Mouse (Mus musculus) CD8-positive naive resting alpha-beta T cell, adult 2 months (primary cell): ENCODE data around the gene Ciart.
"Not testable (repeated sequence)": the region's sequence is repeated elsewhere in the genome, so short reads cannot be mapped to it uniquely, and the experiment has no call there.

ENCODE experiments used
- DNase-seq, 2 experiments: peaks; one replicate each; pipeline ENCODE4 v3.0.0; 2022; ENCODE audit warnings: low read depth in 2 of 2, low spot score in 2 of 2

Gene Ciart

DNA sequence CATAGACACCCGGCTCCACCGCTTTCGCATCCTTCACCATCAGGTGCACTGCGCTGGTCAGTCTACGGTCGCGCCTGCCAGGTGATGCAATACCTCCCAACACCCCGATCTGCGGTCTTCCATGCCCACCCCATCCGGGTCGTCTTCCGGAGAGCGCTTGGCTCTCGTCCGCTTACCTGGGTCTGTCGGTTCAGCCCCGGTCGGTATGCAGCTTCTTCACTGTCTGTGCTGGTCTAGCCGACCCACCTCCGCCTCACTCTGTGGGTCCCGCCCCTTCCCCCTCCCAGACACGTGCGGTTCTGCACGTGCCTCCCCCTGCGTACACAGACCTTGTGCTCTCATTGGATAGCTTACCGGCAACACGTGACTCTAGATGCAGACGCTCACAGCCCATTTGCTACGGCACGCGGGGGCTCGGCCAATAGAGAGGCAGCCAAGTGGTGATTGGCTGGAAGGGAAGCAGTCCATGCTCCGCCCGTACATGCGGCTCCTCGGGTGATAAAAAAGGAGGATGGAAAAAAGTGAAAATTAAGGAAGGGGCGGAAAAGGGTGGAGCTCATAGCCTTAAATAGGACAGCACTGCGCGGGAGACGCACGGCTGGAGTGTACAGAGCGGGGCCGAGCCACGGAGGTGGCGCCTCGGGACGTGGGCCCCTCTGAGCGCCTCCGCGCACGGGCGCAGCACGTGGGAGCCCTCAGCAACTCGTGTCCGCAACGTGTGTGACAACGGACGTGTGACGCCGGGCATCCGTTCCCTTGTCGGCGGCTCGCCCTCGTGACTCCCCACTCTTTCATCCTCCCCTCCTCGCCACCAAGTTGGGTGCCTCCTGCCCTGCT is at the start of gene Ciart:
Gene Ciart, minus strand, starts transcription at position 273 of the 837 bp plus-strand sequence.
- peak; percentile 83 for DNase-seq

GRCm38 (mm10) chr3:95931471-95931870 is 49.4 kb upstream of the Ciart start:
- DNase-seq = no peak

DNA sequence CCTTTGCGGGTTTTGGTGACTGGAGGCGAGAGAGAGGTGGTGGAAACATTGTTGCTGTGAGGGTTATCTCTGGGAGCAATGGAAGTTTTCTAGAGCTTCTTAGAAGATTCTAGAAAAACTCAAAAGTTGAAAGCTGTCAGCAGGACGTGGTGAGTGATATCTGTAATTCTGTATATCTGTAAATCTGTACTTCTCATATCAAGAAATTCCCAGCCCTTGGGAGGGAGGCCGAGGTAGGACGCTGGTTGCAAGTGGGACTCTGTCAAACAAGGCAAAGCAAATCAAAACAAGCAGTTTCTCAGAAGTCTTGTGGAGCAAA is 48.4 kb upstream of the Ciart start:
- DNase-seq = no peak

DNA sequence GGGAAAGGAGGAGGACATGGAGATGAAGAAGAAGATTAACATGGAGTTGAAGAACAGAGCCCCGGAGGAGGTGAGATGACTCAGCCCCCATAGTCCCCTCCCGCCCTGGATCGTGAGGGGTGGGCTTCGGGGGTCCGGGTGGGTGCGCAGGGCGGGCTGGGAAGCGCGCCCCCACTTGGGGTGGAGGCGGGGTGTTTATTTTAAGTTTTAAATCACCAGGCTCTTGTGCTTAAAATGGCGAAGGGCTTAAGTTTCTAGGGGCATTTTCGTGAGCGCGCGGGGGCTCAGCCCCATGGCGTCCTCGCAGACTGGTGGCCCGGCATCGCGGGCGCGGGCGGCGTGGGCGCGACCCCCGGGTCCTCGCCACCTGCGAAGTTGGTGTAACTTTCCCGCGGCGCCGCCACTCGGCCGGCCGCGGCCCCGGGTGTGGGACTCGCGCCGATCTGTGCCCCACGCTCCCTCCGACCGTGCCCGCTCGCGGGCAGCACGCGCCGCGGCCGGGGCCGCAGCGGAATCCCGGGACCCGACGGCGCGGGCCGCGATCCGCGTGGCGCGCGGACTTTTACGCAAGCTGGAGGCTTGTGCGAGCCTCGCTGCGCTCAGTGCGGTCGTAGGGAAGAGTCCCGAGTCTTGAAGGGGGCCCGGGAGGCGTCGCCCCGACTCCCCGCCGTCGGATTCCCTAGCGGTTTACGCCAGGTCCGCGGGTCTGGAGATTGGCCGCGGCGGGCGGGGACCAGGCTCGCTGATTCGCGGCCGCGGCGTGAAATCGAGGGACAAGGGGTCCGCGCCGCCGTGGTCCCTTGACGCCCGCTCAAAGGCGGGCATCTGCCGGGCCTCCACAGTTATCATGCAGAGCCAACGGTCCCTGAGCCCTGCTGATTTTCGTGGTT is 47.8 kb upstream of the Ciart start:
- DNase-seq = peak; percentile 28 to 39

GRCm38 (mm10) chr3:95928658-95929503 is 46.8 kb upstream of the Ciart start, which contains the start of gene Anp32e:
Anp32e (plus strand) TSS chr3:95929246.
- peak; percentile 95 to 97 for DNase-seq

DNA sequence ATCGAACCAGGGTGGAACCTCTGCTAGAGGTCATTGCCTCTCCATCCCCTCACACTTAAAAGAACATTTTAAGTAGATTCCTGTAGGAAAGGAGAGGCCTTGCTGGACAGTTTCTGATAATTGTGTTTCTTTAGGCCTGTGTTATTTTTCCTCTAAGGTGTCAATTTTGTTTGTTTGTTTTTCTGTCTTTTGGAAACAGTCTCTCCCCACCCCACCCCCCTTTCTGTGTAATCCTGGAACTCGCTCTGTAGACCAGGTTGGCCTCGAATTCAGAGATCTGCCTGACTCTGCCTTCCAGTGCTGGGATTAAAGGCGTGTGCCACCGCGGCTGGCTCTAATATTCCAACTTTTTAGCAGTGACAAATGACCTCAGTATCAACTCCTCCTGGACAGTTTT is 46.2 kb upstream of the Ciart start:
- no peak for DNase-seq

GRCm38 (mm10) chr3:95925087-95925486 is 43.0 kb upstream of the Ciart start:
- DNase-seq = no peak

- no peak for DNase-seq
These were observed 42.1 kb upstream of the Ciart start for GRCm38 (mm10) chr3:95924185-95924584.

DNA sequence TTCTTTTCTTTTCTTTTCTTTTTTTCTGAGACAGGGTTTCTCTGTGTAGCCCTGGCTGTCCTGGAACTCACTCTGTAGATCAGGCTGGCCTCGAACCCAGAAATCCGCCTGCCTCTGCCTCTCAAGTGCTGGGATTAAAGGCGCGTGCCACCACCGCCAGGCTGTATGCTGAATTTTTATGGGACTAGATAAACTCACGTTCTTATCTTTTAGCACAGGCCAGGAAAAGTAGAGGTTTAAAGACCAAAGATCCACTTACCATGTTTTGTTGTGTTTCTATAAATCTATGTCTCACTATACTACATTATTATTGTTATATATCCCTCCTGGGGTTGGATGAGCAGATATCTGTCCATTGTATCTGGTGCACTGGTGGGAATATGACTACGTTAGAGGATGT is 41.4 kb upstream of the Ciart start:
- DNase-seq = not testable (repeated sequence)

- not testable (repeated sequence) for DNase-seq
These were observed 38.5 kb upstream of the Ciart start for GRCm38 (mm10) chr3:95920532-95920931.

GRCm38 (mm10) chr3:95916760-95917159 is 34.7 kb upstream of the Ciart start:
- no peak for DNase-seq

GRCm38 (mm10) chr3:95914706-95915105 is 32.7 kb upstream of the Ciart start:
- DNase-seq = no peak

DNA sequence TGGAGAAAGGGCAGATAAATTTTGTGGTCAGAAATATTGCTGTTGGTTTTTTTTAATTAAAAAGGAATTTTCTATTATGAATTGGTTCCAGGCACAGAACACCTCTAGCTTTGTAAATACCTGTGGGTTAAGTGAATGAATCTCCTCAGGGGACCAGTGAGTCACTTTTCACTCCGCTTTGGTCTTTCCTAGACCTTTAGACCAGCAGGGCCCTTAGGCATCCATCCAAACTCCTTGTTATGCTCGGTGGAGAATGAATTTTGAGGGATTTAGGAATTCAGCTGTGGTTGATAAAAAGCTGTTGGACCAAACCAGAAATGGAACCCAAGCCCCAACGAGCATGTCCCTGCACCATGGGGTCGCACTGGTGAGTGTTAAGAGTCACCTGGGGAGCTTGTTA is 25.6 kb upstream of the Ciart start:
- no peak for DNase-seq

DNA sequence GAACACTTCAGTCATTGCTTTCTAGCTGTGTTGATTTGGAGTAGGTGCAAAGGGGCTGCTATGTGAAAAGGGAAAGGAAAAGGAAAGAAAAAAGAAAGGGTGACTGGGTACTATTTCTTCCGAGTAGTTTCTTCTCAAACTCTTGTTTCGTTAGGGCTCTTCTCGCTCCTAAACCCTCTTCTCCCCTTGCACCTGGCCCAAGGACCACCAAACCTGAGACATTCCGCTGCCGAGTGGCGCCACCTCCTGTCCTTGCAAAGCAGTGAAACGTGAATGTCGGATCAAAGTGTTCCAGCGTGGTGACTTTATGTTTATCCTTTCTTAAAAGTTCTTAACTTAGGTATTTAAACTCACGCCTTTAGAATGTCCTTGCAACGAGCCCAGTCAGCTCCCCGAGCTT is 24.8 kb upstream of the Ciart start:
- DNase-seq = peak; percentile 59 to 78

GRCm38 (mm10) chr3:95905940-95906492 is 24.0 kb upstream of the Ciart start:
- peak in 1 of 2 experiments; percentile 40 for DNase-seq

GRCm38 (mm10) chr3:95905146-95905939 is 23.3 kb upstream of the Ciart start:
- peak in 1 of 2 experiments; percentile 42 for DNase-seq

GRCm38 (mm10) chr3:95904568-95904967 is 22.5 kb upstream of the Ciart start, which contains the start of gene Car14:
Car14 (minus strand) TSS chr3:95904691.
- DNase-seq = no peak

- DNase-seq = no peak
These were observed 21.9 kb upstream of the Ciart start for GRCm38 (mm10) chr3:95903753-95904502.

GRCm38 (mm10) chr3:95902643-95903042 is 20.6 kb upstream of the Ciart start:
- no peak for DNase-seq

DNA sequence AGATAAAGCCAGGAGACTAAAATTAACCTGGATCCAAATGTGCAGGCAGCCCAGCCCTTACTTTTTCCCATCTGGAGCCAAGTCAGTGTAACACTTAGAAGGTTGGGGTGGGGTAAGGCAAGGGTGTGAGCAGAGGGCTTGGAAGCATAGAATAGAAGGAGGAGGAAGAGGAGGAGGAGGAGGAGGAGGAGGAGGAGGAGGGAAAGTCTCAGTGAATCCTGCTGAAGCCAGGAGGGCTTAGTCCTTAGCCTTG is 20.2 kb upstream of the Ciart start:
- no peak for DNase-seq
